Mouse (Mus musculus) CH12.LX (cell line): ENCODE measurements at regions not wholly inside any gene's neighbourhood (a gene's known extent, or its start where the extent isn't known, plus 50 kb on each side); places are given as distances from the start of the nearest gene placed in this dataset.

Source experiments
- DNase-seq: peaks from one replicate; pipeline ENCODE4 v3.0.0-alpha.2; 2013; ENCODE audit errors: extremely low read depth
- H3K27ac ChIP-seq: 2 replicates; pipeline ENCODE4 v1.5.1; 2012; ENCODE audit warnings: low read depth, mild to moderate bottlenecking, control low read depth, moderate library complexity; ENCODE audit not compliant: insufficient read depth
- H3K27me3 ChIP-seq: replicated peaks from 2 replicates; pipeline ENCODE3; 2012; ENCODE audit warnings: inconsistent platforms
- H3K36me3 ChIP-seq, 2 experiments: replicated peaks in 1 of 2; 2 replicates each; pipeline versions ENCODE3 to v1.6.1; 2012; ENCODE audit warnings: inconsistent platforms in 1 of 2, low read length in 1 of 2, mild to moderate bottlenecking in 1 of 2, mixed read lengths in 1 of 2, moderate library complexity in 1 of 2; ENCODE audit not compliant: control insufficient read depth in 1 of 2, insufficient read depth in 1 of 2
- H3K4me1 ChIP-seq, 2 experiments: 2 replicates each; pipeline ENCODE4 v1.6.1; 2012; ENCODE audit warnings: inconsistent platforms in 1 of 2, moderate library complexity in 1 of 2; ENCODE audit not compliant: insufficient read depth in 2 of 2, control insufficient read depth in 1 of 2
- H3K4me2 ChIP-seq: 2 replicates; pipeline ENCODE4 v1.6.1; 2012; ENCODE audit warnings: low read depth, mild to moderate bottlenecking, control low read depth; ENCODE audit not compliant: poor library complexity, insufficient read depth, severe bottlenecking
- H3K4me3 ChIP-seq, 3 experiments: fragments of 150-350 bp in 1 of 3; sonication (generic) in 1 of 3; replicated peaks in 1 of 3; 2 replicates each; pipeline versions ENCODE3 to v1.5.1; 2011 to 2012; ENCODE audit warnings: low read depth in 2 of 3, low read length in 2 of 3, mild to moderate bottlenecking in 2 of 3, moderate library complexity in 2 of 3, control low read depth in 1 of 3, improper control_type of control experiment in 1 of 3, inconsistent platforms in 1 of 3, mixed read lengths in 1 of 3; ENCODE audit not compliant: poor library complexity in 1 of 3
- H3K79me2 ChIP-seq: replicated peaks from 2 replicates; pipeline ENCODE4 v1.6.1; 2012; ENCODE audit warnings: mild to moderate bottlenecking, moderate library complexity; ENCODE audit not compliant: control insufficient read depth, poor library complexity, insufficient read depth, severe bottlenecking; ENCODE audit errors: extremely low read depth
- H3K9ac ChIP-seq: 2 replicates; pipeline ENCODE4 v1.6.1; 2012; ENCODE audit warnings: low read depth, mild to moderate bottlenecking, control low read depth, moderate library complexity; ENCODE audit not compliant: insufficient read depth
- H3K9me3 ChIP-seq: replicated peaks from 2 replicates; pipeline ENCODE3; 2012; ENCODE audit warnings: low read length, inconsistent platforms, mixed read lengths
- BHLHE40 ChIP-seq: IDR thresholded peaks from 2 replicates; pipeline ENCODE4 v1.6.1; 2011; ENCODE audit warnings: mild to moderate bottlenecking, low read depth, low read length, improper control_type of control experiment
- CHD1 ChIP-seq: IDR thresholded peaks from 2 replicates; pipeline ENCODE4 v1.6.1; 2012; ENCODE audit warnings: low read depth, low read length, improper control_type of control experiment, inconsistent platforms
- CHD2 ChIP-seq: IDR thresholded peaks from 2 replicates; pipeline ENCODE4 v1.6.1; 2011; ENCODE audit warnings: low read length, improper control_type of control experiment
- CTCF ChIP-seq, 2 experiments: IDR thresholded peaks in 1 of 2; conservative IDR thresholded peaks in 1 of 2; 2 replicates each; pipeline ENCODE4 v1.5.1; 2011 to 2012; ENCODE audit warnings: low read depth in 2 of 2, low read length in 2 of 2, improper control_type of control experiment in 1 of 2, inconsistent platforms in 1 of 2, mild to moderate bottlenecking in 1 of 2, moderate library complexity in 1 of 2
- E2F4 ChIP-seq: IDR thresholded peaks from 2 replicates; pipeline ENCODE4 v1.6.1; 2011; ENCODE audit warnings: low read depth, low read length, improper control_type of control experiment; ENCODE audit not compliant: insufficient replicate concordance
- ELF1 ChIP-seq: IDR thresholded peaks from 2 replicates; pipeline ENCODE4 v1.6.1; 2014; ENCODE audit warnings: low read depth, mild to moderate bottlenecking, inconsistent platforms, low read length, improper control_type of control experiment
- ETS1 ChIP-seq: conservative IDR thresholded peaks from 2 replicates; pipeline ENCODE4 v1.6.1; 2012; ENCODE audit warnings: low read depth, mild to moderate bottlenecking, inconsistent platforms, low read length, improper control_type of control experiment, moderate library complexity
- GABPA ChIP-seq: IDR thresholded peaks from 2 replicates; pipeline ENCODE4 v1.6.1; 2012; ENCODE audit warnings: low read depth, low read length, improper control_type of control experiment, inconsistent platforms; ENCODE audit not compliant: insufficient replicate concordance
- HCFC1 ChIP-seq: IDR thresholded peaks from 2 replicates; pipeline ENCODE4 v1.6.1; 2012; ENCODE audit warnings: low read depth, mild to moderate bottlenecking, inconsistent platforms, low read length, improper control_type of control experiment
- JUN ChIP-seq: IDR thresholded peaks from 2 replicates; pipeline ENCODE4 v1.6.1; 2011; ENCODE audit warnings: low read depth, mild to moderate bottlenecking, low read length, improper control_type of control experiment, moderate library complexity; ENCODE audit not compliant: insufficient read depth
- MAFK ChIP-seq: IDR thresholded peaks from 2 replicates; pipeline ENCODE4 v1.6.1; 2011; ENCODE audit warnings: low read length, improper control_type of control experiment; ENCODE audit not compliant: insufficient replicate concordance
- MAX ChIP-seq: IDR thresholded peaks from 2 replicates; pipeline ENCODE4 v1.6.1; 2011; ENCODE audit warnings: low read length, improper control_type of control experiment
- MEF2A ChIP-seq: IDR thresholded peaks from 2 replicates; pipeline ENCODE4 v1.6.1; 2014; ENCODE audit warnings: low read depth, mild to moderate bottlenecking, inconsistent platforms, low read length, improper control_type of control experiment, borderline replicate concordance
- MYC ChIP-seq: IDR thresholded peaks from 2 replicates; pipeline ENCODE4 v1.6.1; 2011; ENCODE audit warnings: low read depth, mild to moderate bottlenecking, improper control_type of control experiment, low read length
- NRF1 ChIP-seq: IDR thresholded peaks from 2 replicates; pipeline ENCODE4 v1.6.1; 2014; ENCODE audit warnings: low read depth, mild to moderate bottlenecking, inconsistent platforms, low read length, improper control_type of control experiment, moderate library complexity
- PAX5 ChIP-seq: IDR thresholded peaks from 2 replicates; pipeline ENCODE4 v1.6.1; 2012; ENCODE audit warnings: low read length, inconsistent platforms, mixed read lengths
- POLR2AphosphoS2 ChIP-seq: IDR thresholded peaks from 2 replicates; pipeline ENCODE4 v1.6.1; 2011; ENCODE audit warnings: low read depth, low read length, improper control_type of control experiment
- RAD21 ChIP-seq: IDR thresholded peaks from 2 replicates; pipeline ENCODE4 v1.6.1; 2011; ENCODE audit warnings: low read depth, mild to moderate bottlenecking, low read length, improper control_type of control experiment, moderate library complexity
- SIN3A ChIP-seq: IDR thresholded peaks from 2 replicates; pipeline ENCODE4 v1.6.1; 2012; ENCODE audit warnings: low read length, improper control_type of control experiment, inconsistent platforms
- SMC3 ChIP-seq: IDR thresholded peaks from 2 replicates; pipeline ENCODE4 v1.6.1; 2011; ENCODE audit warnings: low read depth, low read length, improper control_type of control experiment
- USF1 ChIP-seq: IDR thresholded peaks from 2 replicates; pipeline ENCODE4 v1.6.1; 2014; ENCODE audit warnings: low read depth, mild to moderate bottlenecking, inconsistent platforms, low read length, improper control_type of control experiment
- USF2 ChIP-seq: conservative IDR thresholded peaks from 2 replicates; pipeline ENCODE4 v1.6.1; 2011; ENCODE audit warnings: low read depth, low read length, improper control_type of control experiment
- ZC3H11A ChIP-seq: IDR thresholded peaks from 2 replicates; pipeline ENCODE4 v1.6.1; 2012; ENCODE audit warnings: low read depth, mild to moderate bottlenecking, inconsistent platforms, low read length, improper control_type of control experiment
- ZMIZ1 ChIP-seq: IDR thresholded peaks from 2 replicates; pipeline ENCODE4 v1.6.1; 2012; ENCODE audit warnings: low read depth, mild to moderate bottlenecking, inconsistent platforms, low read length, improper control_type of control experiment
- ZNF384 ChIP-seq: IDR thresholded peaks from 2 replicates; pipeline ENCODE4 v1.6.1; 2012; ENCODE audit warnings: low read depth, low read length, improper control_type of control experiment, inconsistent platforms
- dilution Hi-C: fragments of 300-500 bp; cut with MboI; formaldehyde crosslinking; loops from 2 replicates; pipeline ENCODE4 v1.14.3; 2020; ENCODE audit warnings: low sequenced_read_pairs; ENCODE audit not compliant: extremely low pct_unique_long_range_greater_than_20kb, extremely low pct_ligation_motif_present
- in situ Hi-C: fragments of 300-500 bp; cut with MboI; formaldehyde crosslinking; loops from 3 replicates; pipeline ENCODE4 v1.14.3; 2019; ENCODE audit warnings: low sequenced_read_pairs, low pct_ligation_motif_present, low pct_unique_long_range_greater_than_20kb, mixed read lengths

GRCm38 (mm10) chr17:4785281-4785839 lies 208.8 kb upstream of the Arid1b start:
- dilution Hi-C loops: no loop called here
- no peak overlapping the region for H3K4me2 ChIP-seq
- H3K27ac ChIP-seq: no peak overlapping the region

GRCm38 (mm10) chr17:4786524-4786923 lies 207.6 kb upstream of the Arid1b start:
- no peak for DNase-seq
- Histone ChIP-seq H3K4me2 (no peak overlapping the region), H3K36me3 (no peaks in the 10 kb centered on the region), H3K27me3 (no peaks in the 10 kb centered on the region), H3K4me3 (no peak overlapping the region), H3K27ac (no peak overlapping the region), H3K4me1 (peaks cover 2 to 4% of the 10 kb centered on the region in 2 experiments; a peak in 3 of 4 replicates), H3K9ac (no peak overlapping the region), H3K9me3 (no peaks in the 10 kb centered on the region), H3K79me2 (no peaks in the 10 kb centered on the region)
- in situ Hi-C loops (loop anchor here (25.0 kb wide), 2 partner anchors 376 to 601 kb away; no protein-coding TSS in a partner anchor), dilution Hi-C loops (no loop called here)
- no peak for TF ChIP-seq USF1
- no peak for TF ChIP-seq ETS1
- no peak for TF ChIP-seq MYC
- TF ChIP-seq ZC3H11A: no peak
- TF ChIP-seq MEF2A: no peak
- TF ChIP-seq BHLHE40: no peak
- TF ChIP-seq ELF1: no peak
- no peak for TF ChIP-seq SMC3
- TF ChIP-seq PAX5: no peak
- TF ChIP-seq CHD2: no peak

More at GRCm38 (mm10) chr17:4785281-4785839, 208.8 kb upstream of the Arid1b start:
- in situ Hi-C loops: loop anchor here (25.0 kb wide), 2 partner anchors 377 to 602 kb away; no protein-coding TSS in a partner anchor
- Histone ChIP-seq H3K36me3 (no peaks in the 10 kb centered on the region), H3K9ac (no peak overlapping the region), H3K9me3 (no peaks in the 10 kb centered on the region), H3K4me3 (no peak overlapping the region), H3K27me3 (no peaks in the 10 kb centered on the region), H3K79me2 (no peaks in the 10 kb centered on the region), H3K4me1 (peaks cover 2 to 4% of the 10 kb centered on the region in 2 experiments; a peak in 3 of 4 replicates)
- no peak for TF ChIP-seq ZMIZ1
- TF ChIP-seq USF2: no peak
- TF ChIP-seq E2F4: no peak
- no peak for TF ChIP-seq GABPA
- no peak for TF ChIP-seq CHD1
- no peak for TF ChIP-seq ZC3H11A
- TF ChIP-seq ZNF384: no peak
- no peak for TF ChIP-seq ELF1
- no peak for TF ChIP-seq RAD21
- TF ChIP-seq MAFK: no peak
- TF ChIP-seq CTCF (conservative IDR thresholded peaks at IDR 0.05 in 1 of 2, IDR thresholded peaks at IDR 0.05 in 1 of 2; ENCODE audit: low read depth in 2 of 2, low read length in 2 of 2): no peak
- no peak for TF ChIP-seq SIN3A
- no peak for TF ChIP-seq JUN
- no peak for TF ChIP-seq NRF1
- no peak for TF ChIP-seq POLR2AphosphoS2
- TF ChIP-seq MAX: no peak
- no peak for TF ChIP-seq HCFC1
- no peak for DNase-seq
